Mouse (Mus musculus): ENCODE data around the gene Zfp526.
"Not testable (repeated sequence)": the region's sequence is repeated elsewhere in the genome, so short reads cannot be mapped to it uniquely, and the experiment has no call there.

The Zfp526 gene

DNA sequence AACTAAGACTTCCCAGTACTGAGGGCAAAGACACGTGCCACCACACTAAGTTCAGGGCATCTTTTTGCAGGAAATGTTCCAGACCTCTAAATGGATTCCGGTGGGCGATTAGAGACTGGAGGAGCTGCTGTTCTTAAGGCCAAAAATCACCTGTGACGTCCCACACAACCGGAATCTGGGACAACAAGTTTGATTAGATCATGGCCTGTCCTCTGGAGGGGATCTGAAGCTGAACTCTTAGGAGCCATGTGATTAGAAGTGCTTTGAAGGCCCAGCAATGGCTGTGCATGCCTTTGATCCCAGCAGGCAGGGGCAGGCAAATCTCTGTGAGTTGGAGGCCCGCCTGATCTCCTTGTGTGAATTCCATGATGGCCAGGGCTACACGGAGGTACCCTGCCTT, 19.4 kb downstream of the Zfp526 start:
- DNase-seq (ENCODE audit: low read depth, low spot score), result no peak

DNA sequence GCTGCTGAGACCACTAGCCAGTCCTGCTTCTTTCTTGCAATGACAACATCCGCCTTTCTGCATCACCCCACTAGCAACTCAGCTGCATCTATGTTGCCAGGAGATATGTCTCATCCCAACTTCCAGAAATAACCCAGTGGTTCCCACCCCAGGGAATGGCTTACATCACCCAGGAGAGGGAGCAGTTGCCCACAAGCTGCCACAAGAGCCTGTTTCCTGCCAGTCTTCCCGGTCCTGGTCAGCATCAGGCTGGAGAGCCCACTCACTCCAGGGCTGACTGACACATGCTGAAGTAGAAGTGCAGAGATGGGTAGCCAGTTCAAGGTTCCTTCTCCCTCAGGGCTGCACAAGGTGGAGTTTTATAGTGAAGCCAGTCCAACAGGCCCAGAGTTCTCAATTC, 19.8 kb downstream of the Zfp526 start:
- peak; percentile 90 for DNase-seq (ENCODE audit: low read depth, low spot score)

- DNase-seq (ENCODE audit: low read depth, low spot score), result no peak
Observed at GRCm38 (mm10) chr7:25243361-25243760, 22.1 kb downstream of the Zfp526 start.

GRCm38 (mm10) chr7:25244562-25245369, 23.5 kb downstream of the Zfp526 start:
- no peak for DNase-seq (ENCODE audit: low read depth, low spot score)

DNA sequence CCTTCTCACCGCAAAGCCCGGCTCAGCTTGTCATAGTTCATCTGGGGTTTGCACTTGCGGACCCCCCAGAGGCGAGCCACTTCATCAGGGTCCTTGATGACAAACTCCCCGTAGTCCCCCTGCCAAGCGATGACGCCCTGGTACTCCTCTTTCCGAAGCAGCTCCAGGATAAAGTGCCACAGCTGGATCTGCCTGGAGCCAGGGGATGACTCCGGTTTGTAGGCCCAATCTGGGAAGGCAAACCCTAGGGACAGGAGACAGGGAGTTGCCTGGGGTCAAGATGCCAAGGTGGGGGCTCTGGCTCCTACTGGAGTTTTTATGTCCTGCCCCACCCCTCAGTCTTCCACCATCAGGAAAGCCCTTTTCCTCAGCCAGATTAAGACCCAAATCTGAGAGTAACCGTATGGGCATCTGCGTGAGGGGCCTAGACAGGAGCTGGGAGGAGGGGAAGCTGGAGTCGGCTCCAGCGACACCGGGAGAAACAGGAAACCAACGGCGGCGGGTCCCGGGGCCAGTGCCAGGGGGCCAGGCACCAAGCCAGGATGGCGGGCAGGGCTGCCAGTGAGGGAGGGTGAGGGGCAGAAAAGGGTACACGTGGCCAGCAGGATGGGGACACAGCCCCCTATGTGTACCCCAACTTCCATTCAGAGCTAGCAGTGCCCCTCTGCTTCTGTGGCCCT, 25.0 kb downstream of the Zfp526 start:
- DNase-seq (ENCODE audit: low read depth, low spot score), result no peak

DNA sequence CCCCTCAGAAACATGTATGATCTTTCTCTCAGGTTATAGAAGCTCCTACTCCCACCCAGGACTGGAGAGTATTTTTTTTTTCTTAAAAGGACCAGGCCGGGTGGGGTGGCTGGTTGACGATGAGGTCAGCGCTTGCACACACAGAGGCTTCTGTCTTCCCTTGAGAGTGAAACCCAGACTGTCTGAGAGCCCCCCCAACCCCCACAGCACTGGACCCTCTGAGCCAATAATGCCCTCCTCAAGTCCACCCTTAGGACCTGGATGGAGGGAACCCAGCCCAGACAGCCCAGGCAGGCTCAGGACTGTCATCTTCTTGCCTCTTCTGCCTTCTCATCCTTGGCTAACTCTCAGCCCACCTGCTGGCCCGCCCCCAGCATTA, 25.5 kb downstream of the Zfp526 start:
- DNase-seq (ENCODE audit: low read depth, low spot score), result no peak

GRCm38 (mm10) chr7:25247498-25247897, 26.3 kb downstream of the Zfp526 start:
- DNase-seq (ENCODE audit: low read depth, low spot score), result no peak

DNA sequence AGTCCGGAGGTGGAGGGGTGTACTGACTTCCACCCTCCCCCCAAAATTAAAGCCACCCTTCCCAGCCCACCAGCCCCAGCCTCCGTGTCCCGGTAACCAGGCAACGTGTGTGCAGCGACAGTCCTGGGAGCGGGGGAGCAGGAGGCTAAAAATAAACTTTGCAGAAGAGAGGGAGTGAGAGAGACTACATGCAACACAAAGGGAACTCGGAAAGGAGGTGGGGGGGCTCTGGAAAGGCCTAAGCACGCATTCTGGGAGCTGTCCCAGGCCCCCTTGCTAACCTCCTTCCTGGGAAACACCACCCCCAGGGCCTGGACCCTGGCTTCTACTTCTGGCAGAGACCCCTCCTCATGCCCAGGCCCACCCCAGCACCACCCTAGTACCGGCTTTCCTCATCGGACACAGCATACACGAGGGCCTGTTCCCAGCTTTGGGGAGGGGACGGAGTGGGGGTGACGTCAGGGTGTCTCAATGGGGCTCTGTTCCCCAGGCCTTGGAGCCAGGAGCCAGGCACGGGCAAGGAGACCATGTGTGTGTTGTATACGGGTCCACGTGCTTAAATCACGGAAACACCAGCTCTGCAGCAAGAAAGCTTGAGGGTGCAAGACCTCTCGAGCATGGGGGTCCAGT, 26.9 kb downstream of the Zfp526 start:
- peak; percentile 51 for DNase-seq (ENCODE audit: low read depth, low spot score)

- peak; percentile 52 for DNase-seq (ENCODE audit: low read depth, low spot score)
Observed at GRCm38 (mm10) chr7:25248846-25249313, 27.7 kb downstream of the Zfp526 start.

DNA sequence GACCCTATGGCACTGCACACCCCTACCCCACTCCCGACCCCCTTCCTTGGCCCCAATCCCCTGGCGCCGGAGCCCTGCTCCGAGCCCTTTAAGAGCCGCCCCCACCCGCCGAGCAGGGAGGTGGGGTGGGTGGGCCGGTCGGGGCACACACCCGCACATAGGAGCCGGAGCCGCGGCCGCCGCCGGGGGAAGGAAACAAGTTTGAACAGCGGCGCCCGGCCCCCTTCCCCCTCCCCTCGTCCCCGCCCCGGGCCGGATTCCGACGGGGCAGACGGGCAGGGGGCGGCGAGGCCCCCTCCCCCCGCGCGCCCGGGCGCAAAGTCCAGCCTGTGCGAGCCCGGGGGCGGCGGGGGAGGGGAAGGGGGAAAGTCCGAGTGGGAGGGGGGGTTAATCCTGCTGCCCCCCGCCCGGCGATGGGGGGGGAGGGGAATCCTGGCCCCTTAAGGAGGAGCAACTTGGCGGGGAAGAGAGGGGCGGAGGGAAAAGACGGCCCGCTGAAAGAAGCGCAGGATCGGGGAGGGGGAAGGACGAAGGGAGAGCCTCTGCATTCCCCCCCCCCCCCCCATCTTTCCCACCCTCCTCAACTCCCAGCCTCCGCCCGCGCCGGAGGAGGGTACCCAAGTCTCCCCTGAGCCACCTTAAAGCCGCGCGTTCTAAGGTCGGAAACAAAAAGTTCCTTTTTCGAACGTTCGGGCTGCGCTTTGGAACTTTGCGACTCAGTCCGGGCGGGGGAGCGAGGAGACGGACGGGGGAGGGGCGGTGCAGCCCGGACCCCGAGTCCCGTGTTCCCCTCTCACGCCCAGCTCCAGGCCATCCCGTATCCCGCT, 28.3 kb downstream of the Zfp526 start:
- peak; percentile 59 for DNase-seq (ENCODE audit: low read depth, low spot score)

DNA sequence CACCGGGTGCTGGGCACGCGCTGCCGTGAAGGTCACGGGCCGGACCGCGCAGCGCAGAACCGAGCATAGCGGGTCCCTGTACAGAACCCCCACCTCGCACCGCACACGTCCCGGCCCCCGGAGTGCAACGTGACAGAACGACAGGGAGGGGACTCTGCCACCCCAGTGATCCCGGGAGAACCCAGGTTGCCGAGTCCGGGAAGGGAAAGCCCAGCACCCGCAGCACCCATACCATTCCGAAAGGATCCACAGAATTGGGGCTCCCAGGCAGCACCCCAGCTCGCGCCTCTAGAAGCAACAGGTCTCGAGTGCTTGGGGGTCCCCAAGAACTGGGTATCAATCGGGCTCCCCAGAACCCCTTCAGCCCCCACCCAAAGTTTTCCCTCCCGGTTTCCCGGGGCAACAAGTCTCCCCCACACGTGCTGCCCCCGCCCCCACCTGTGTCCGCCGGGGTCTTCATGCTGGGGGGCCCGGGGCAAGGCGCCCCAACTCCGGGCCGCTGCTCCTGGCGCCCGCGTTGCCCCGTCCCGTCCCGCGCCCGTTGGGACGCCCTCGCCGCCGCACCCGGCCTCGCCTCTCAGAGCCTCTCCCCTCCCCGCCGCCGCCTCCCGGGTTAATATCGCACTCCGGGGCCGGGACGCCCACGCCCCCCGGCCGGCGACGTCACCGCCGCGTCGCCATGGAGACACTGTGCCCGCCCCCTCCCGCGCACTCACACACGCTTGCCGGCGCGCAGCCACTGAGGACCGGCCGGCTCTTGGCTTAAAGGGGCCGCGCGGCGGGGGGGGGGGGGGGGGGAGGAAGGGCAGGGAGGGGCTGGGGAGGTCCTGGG, 29.1 kb downstream of the Zfp526 start, which contains the start of gene Erf:
Erf (minus strand) TSS at position 621 of the 832 bp plus-strand sequence.
- DNase-seq (ENCODE audit: low read depth, low spot score), result peak; percentile 77

DNA sequence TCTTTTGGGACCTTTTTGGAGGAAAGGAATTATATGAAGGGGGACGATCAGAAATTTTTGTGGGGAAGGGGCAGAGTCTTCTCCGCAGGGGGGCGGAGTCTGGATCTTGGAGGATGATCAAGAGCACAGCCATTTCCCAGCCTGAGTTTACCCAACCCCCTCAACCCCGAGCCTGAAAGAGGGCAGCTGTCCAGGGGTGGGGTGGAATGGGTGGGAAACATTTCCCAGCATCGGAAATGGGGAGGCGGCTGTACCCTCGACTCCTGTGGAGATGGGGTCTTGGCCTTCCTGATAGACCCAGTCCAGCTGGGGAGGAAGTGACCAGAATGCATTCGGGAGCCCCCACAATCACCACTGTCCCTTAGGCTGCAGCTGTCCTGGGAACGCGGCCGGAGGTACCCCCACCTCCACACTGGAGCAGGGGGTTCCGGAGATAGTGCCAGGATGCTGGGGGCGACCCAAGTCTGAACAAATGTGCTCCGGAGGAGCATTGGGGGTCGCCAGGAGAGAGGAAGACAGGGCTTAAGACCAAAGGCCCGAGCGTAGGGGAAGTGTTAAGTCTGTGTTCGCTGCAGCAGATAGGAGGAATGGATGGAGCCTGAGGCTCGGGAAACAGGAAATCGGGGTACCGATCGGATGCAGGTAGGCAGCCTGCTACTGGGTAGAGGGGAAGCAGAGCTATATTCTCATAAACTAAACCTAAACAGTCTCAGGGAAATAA, 30.0 kb downstream of the Zfp526 start:
- peak; percentile 48 for DNase-seq (ENCODE audit: low read depth, low spot score)

DNA sequence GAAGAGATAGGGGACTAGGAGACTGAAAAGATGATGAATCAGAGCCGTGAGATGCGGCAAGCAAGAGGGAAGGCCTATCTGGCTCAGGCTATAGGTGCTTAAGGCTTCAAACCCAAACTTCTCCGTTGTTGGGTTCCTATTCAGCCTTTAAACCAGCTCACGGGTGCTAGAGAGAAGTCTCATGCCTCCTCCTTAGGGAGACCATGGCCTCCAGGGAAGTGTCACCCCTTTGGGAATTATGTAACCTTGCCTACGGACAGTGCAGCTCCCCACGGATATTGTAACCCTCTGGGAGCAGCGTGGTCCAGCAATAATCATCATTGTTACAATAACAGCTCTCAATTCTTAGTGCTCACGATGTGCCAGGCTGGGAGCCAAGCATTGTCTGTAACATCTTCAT, 30.6 kb downstream of the Zfp526 start:
- DNase-seq (ENCODE audit: low read depth, low spot score), result peak; percentile 39

DNA sequence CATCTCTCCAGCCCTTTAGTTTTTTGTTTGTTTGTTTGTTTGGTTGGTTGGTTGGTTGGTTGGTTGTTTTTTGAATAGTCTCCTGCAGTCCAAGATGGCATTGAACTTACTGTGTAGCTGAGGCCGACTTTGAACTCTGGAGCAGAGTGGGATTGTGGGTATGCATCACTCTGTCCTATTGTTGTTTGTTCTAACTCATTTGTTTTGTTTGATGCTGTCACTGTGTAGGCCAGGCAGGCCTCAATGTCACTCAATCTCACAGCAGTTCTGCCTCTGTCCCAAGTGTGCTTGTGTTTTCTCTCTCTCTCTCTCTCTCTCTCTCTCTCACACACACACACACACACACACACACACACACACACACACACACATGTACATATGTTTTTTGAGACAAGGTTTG, 40.7 kb downstream of the Zfp526 start:
- no peak for DNase-seq (ENCODE audit: low read depth, low spot score)

GRCm38 (mm10) chr7:25263968-25264870, 43.0 kb downstream of the Zfp526 start:
- no peak for DNase-seq (ENCODE audit: low read depth, low spot score)

DNA sequence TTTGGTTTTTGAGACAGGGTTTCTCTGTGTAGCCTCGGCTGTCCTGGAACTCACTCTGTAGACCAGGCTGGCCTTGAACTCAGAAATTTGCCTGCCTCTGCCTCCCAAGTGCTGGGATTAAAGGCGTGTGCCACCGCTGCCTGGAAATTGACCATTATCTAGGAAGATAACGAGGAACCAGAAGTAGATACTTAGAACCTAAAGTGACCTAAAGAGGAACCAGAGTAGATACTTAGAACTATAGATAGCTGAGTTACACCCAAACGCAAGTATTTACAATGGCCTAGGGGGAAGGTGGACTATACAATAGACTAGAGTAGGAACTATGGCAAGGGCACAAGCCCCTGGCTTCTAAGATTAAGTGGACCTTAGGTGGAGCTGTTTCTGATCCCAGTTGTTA, 44.5 kb downstream of the Zfp526 start:
- DNase-seq (ENCODE audit: low read depth, low spot score), result not testable (repeated sequence)

GRCm38 (mm10) chr7:25266180-25266962, 45.1 kb downstream of the Zfp526 start:
- no peak for DNase-seq (ENCODE audit: low read depth, low spot score)

GRCm38 (mm10) chr7:25267301-25267750, 46.1 kb downstream of the Zfp526 start, which contains the start of gene Cic:
Gene Cic (plus strand): TSS chr7:25267704.
- DNase-seq (ENCODE audit: low read depth, low spot score), result peak; percentile 99

All from 3T3-L1 (cell line).